Comparison of ENCODE assay signal across 1 mouse cellular context in the genomic region with DNA sequence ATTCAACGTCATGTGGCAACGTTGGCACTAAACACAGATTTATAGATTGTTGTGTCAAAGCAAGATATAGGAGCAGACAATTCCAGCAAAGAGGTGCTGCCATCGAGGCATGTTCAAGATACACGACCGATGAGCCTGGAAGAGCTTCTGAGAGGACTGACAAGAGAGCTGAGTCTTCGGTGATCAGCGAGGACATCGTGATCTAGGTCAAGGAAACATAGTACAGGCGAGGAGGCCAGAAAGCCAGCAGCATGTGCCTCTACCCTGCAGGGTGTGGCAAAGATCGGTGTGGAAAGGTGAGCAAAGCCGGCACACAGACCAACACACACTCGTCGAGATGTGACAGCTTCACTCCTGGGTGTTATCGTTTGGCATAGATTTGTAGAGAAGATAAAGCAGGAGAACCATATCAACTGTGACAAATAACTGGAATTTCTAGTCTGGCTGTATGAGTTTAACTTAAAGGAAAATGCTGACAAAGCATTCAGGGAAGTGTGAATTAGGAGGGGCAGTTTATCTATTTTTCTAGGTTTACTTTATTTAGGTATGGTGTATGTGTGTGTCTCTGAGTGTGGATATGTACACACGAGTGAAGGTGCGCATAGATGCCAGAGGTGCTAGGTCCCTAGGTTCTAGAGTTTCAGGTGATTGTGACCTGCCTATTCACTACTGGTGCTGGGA.
TF ChIP-seq lines count a peak whose summit lies in the region.

No protein-coding gene starts in this region.

TF ChIP-seq in CH12.LX, 34 proteins besides CTCF, POLR2A, EP300 and RAD21 (continued from another document):
- TF ChIP-seq GABPA (IDR thresholded peaks at IDR 0.05; ENCODE audit: insufficient replicate concordance, low read depth, low read length) (no peak), POLR2AphosphoS2 (IDR thresholded peaks at IDR 0.05; ENCODE audit: low read depth, low read length) (no peak)
